In genomic region chr11:107029536-107029935, GRCm38 (mm10) we compare ENCODE assay signal across 28 mouse cellular contexts. TPM values are rescaled to one million over a fixed set of nuclear protein-coding genes. Genes with fewer than 3 reads are reported as not detected.
DNase-seq lines count a peak whose midpoint lies in the region; ATAC-seq and TF ChIP-seq lines count a peak whose summit lies in the region.
"Had no signal": no experiment of that assay in that cellular context is flagged by ENCODE, and none has a peak within 500 bp of the region (broad histone marks: within the 10 kb centered on the region; RNA-seq: fewer than 3 reads in every experiment).

No protein-coding gene starts in this region.

- TF ChIP-seq POLR2A in kidney, adult 2 months (IDR thresholded peaks at IDR 0.05; ENCODE audit: low read depth, low read length), result no peak
- 0 out of 2 replicates have a peak, but pooled peaks have one; percentile 19 for TF ChIP-seq POLR2A in CH12.LX (IDR thresholded peaks at IDR 0.05; ENCODE audit: low read depth, low read length)

- TF ChIP-seq RAD21 in CH12.LX (IDR thresholded peaks at IDR 0.05; ENCODE audit: low read depth, low read length), result no peak

- H3K27ac ChIP-seq in kidney, adult 2 months (ENCODE audit: insufficient read depth, low read depth, low read length), result no peak overlapping the region
- H3K27ac ChIP-seq in kidney, embryonic 16.5 days (ENCODE audit: low read length), result no peak overlapping the region
- no peak overlapping the region for H3K27ac ChIP-seq in CH12.LX (ENCODE audit: insufficient read depth, low read depth)
- H3K27ac ChIP-seq: embryonic facial prominence, embryonic 12.5 days; forebrain, embryonic 12.5 days; heart, adult 2 months; intestine, embryonic 15.5 days; kidney, embryonic 15.5 days; limb, embryonic 10.5 days; midbrain, embryonic 13.5 days; stomach, embryonic 15.5 days had no signal

- TF ChIP-seq CTCF in kidney, adult 2 months (conservative IDR thresholded peaks at IDR 0.05; ENCODE audit: insufficient read depth, insufficient read length, low read depth, low read length), result no peak
- no peak for TF ChIP-seq CTCF in CH12.LX (conservative IDR thresholded peaks at IDR 0.05 in 1 of 2, IDR thresholded peaks at IDR 0.05 in 1 of 2; ENCODE audit: low read depth in 2 of 2, low read length in 2 of 2)

- H3K27me3 ChIP-seq in kidney, adult 2 months (replicated peaks; ENCODE audit: control insufficient read depth, insufficient read depth, low read length), result no peaks in the 10 kb centered on the region
- H3K27me3 ChIP-seq in kidney, embryonic 16.5 days (ENCODE audit: insufficient read depth, low read length), result no peaks in the 10 kb centered on the region
- peaks cover 21% of the 10 kb centered on the region for H3K27me3 ChIP-seq in CH12.LX (replicated peaks)
- no peaks in the 10 kb centered on the region for H3K27me3 ChIP-seq in splenic B cell, adult 2 months (ENCODE audit: control insufficient read depth, insufficient read depth, low read length, poor library complexity, severe bottlenecking)
- H3K27me3 ChIP-seq: hindbrain, embryonic 15.5 days; intestine, embryonic 15.5 days; kidney, embryonic 15.5 days; midbrain, embryonic 13.5 days; Patski; stomach, embryonic 15.5 days had no signal

- dilution Hi-C loops in CH12.LX (cut with MboI; ENCODE audit: extremely low pct_ligation_motif_present, extremely low pct_unique_long_range_greater_than_20kb, low sequenced_read_pairs), result no loop called here

- no peak for ATAC-seq in kidney, embryonic 16.5 days (ENCODE audit: low FRiP score, low TSS enrichment)
- no peak for ATAC-seq in activated CD4-positive, CD25-positive, alpha-beta regulatory T cell, adult 4 months
- ATAC-seq: intestine, embryonic 15.5 days; midbrain, embryonic 13.5 days; Patski had no signal

- no peak overlapping the region for H3K9ac ChIP-seq in kidney, embryonic 16.5 days (replicated peaks; ENCODE audit: low read length)
- no peak overlapping the region for H3K9ac ChIP-seq in CH12.LX (ENCODE audit: insufficient read depth, low read depth)
- H3K9ac ChIP-seq: embryonic facial prominence, embryonic 12.5 days; forebrain, embryonic 12.5 days; hindbrain, embryonic 15.5 days; intestine, embryonic 15.5 days; kidney, embryonic 15.5 days; midbrain, embryonic 13.5 days; stomach, embryonic 15.5 days had no signal

- TF ChIP-seq EP300 in CH12.LX (IDR thresholded peaks at IDR 0.05; ENCODE audit: low read length), result no peak

- no peak overlapping the region for H3K4me3 ChIP-seq in kidney, adult 2 months (ENCODE audit: insufficient read depth, low read depth, low read length)
- H3K4me3 ChIP-seq in kidney, embryonic 16.5 days (ENCODE audit: low read length), result no peak overlapping the region
- H3K4me3 ChIP-seq in CH12.LX (replicated peaks in 1 of 3; ENCODE audit: low read depth in 2 of 3, low read length in 2 of 3, poor library complexity in 1 of 3), result no peak overlapping the region
- H3K4me3 ChIP-seq: embryonic facial prominence, embryonic 12.5 days; forebrain, embryonic 12.5 days; heart, adult 2 months; megakaryocyte, embryonic 14.5 days; midbrain, embryonic 13.5 days; stomach, embryonic 15.5 days had no signal

- no peaks in the 10 kb centered on the region for H3K36me3 ChIP-seq in kidney, adult 2 months (ENCODE audit: control insufficient read depth, insufficient read depth, low read length)
- no peaks in the 10 kb centered on the region for H3K36me3 ChIP-seq in kidney, embryonic 16.5 days (ENCODE audit: insufficient read depth, low read length)
- H3K36me3 ChIP-seq in CH12.LX (replicated peaks in 1 of 2; ENCODE audit: control insufficient read depth in 1 of 2, insufficient read depth in 1 of 2, low read length in 1 of 2), result peaks cover 0 to 17% of the 10 kb centered on the region in 2 experiments
- H3K36me3 ChIP-seq in splenic B cell, adult 2 months (ENCODE audit: control insufficient read depth, insufficient read depth, low read length, poor library complexity, severe bottlenecking), result no peaks in the 10 kb centered on the region
- H3K36me3 ChIP-seq: embryonic facial prominence, embryonic 12.5 days; forebrain, embryonic 12.5 days; hindbrain, embryonic 15.5 days; intestine, embryonic 15.5 days; midbrain, embryonic 13.5 days; stomach, embryonic 15.5 days had no signal

- H3K9me3 ChIP-seq in kidney, embryonic 16.5 days (ENCODE audit: low read length), result no peaks in the 10 kb centered on the region
- no peaks in the 10 kb centered on the region for H3K9me3 ChIP-seq in CH12.LX (replicated peaks; ENCODE audit: low read length)
- H3K9me3 ChIP-seq: embryonic facial prominence, embryonic 12.5 days; forebrain, embryonic 12.5 days; G1E; hindbrain, embryonic 15.5 days; intestine, embryonic 15.5 days; kidney, embryonic 15.5 days; limb, embryonic 10.5 days; megakaryocyte, embryonic 14.5 days; midbrain, embryonic 13.5 days; stomach, embryonic 15.5 days had no signal

- WGBS in kidney, adult 2 months, result 49% methylated on average over 19 of the region's 19 CpGs
- 50% methylated on average over 19 of the region's 19 CpGs for WGBS in kidney, embryonic 16.5 days

- peaks cover 6% of the 10 kb centered on the region; the same call in 1 of the 2 replicates for H3K4me1 ChIP-seq in kidney, adult 2 months (ENCODE audit: control insufficient read depth, insufficient read depth, low read length)
- H3K4me1 ChIP-seq in kidney, embryonic 16.5 days (ENCODE audit: insufficient read depth, low read length), result peaks cover 40% of the 10 kb centered on the region
- H3K4me1 ChIP-seq in CH12.LX (ENCODE audit: control insufficient read depth in 1 of 2, insufficient read depth in 2 of 2), result peaks cover 4 to 26% of the 10 kb centered on the region in 2 experiments; a peak in 3 of 4 replicates

- peak; percentile 10 for DNase-seq in kidney, adult 2 months
- DNase-seq in CH12.LX (ENCODE audit: extremely low read depth), result no peak
- peak; percentile 43 for DNase-seq in splenic B cell, adult 2 months (ENCODE audit: low read depth, low spot score)
- peak; percentile 47 to 66 for DNase-seq in thymus, postnatal 36 days
- no peak for DNase-seq in urinary bladder, postnatal 36 days (ENCODE audit: low spot score in 2 of 2)
- DNase-seq: adrenal gland, postnatal 10 days; cerebellum, adult 18-20 months; cerebellum, postnatal 25 days; gastrocnemius, postnatal 25 days; heart, adult 2 months; heart, postnatal 4 days; liver; lung, postnatal 10 days; right cerebral cortex, postnatal 14 days had no signal

- no peaks in the 10 kb centered on the region for H3K79me2 ChIP-seq in CH12.LX (replicated peaks; ENCODE audit: control insufficient read depth, extremely low read depth, insufficient read depth, poor library complexity, severe bottlenecking)

- in situ Hi-C loops in CH12.LX (cut with MboI; ENCODE audit: low pct_ligation_motif_present, low pct_unique_long_range_greater_than_20kb, low sequenced_read_pairs), result no loop called here

- no peak overlapping the region for H3K4me2 ChIP-seq in kidney, embryonic 16.5 days (replicated peaks; ENCODE audit: low read depth, low read length)
- H3K4me2 ChIP-seq in CH12.LX (ENCODE audit: insufficient read depth, low read depth, poor library complexity, severe bottlenecking), result no peak overlapping the region
- H3K4me2 ChIP-seq: embryonic facial prominence, embryonic 12.5 days; forebrain, embryonic 12.5 days; intestine, embryonic 15.5 days had no signal

TF ChIP-seq in CH12.LX, 34 proteins besides CTCF, POLR2A, EP300 and RAD21:
- no peak for TF ChIP-seq CHD2 (IDR thresholded peaks at IDR 0.05; ENCODE audit: low read length)
- TF ChIP-seq NRF1 (IDR thresholded peaks at IDR 0.05; ENCODE audit: low read depth, low read length), result no peak
- no peak for TF ChIP-seq JUND (conservative IDR thresholded peaks at IDR 0.05; ENCODE audit: low read depth, low read length)
- no peak for TF ChIP-seq ZC3H11A (IDR thresholded peaks at IDR 0.05; ENCODE audit: low read depth, low read length)
- no peak for TF ChIP-seq TCF12 (IDR thresholded peaks at IDR 0.05; ENCODE audit: low read depth, low read length)
- no peak for TF ChIP-seq GABPA (IDR thresholded peaks at IDR 0.05; ENCODE audit: insufficient replicate concordance, low read depth, low read length)
- no peak for TF ChIP-seq PAX5 (IDR thresholded peaks at IDR 0.05; ENCODE audit: low read length)
- no peak for TF ChIP-seq RCOR1 (conservative IDR thresholded peaks at IDR 0.05; ENCODE audit: low read depth, low read length)
- no peak for TF ChIP-seq JUN (IDR thresholded peaks at IDR 0.05; ENCODE audit: insufficient read depth, low read depth, low read length)
- TF ChIP-seq ZKSCAN1 (IDR thresholded peaks at IDR 0.05; ENCODE audit: borderline replicate concordance, low read depth, low read length), result no peak
- no peak for TF ChIP-seq ELF1 (IDR thresholded peaks at IDR 0.05; ENCODE audit: low read depth, low read length)
- no peak for TF ChIP-seq MYC (IDR thresholded peaks at IDR 0.05; ENCODE audit: low read depth, low read length)
- TF ChIP-seq POLR2AphosphoS2 (IDR thresholded peaks at IDR 0.05; ENCODE audit: low read depth, low read length), result no peak
- no peak for TF ChIP-seq MAZ (IDR thresholded peaks at IDR 0.05; ENCODE audit: low read depth, low read length)
- no peak for TF ChIP-seq MAFK (IDR thresholded peaks at IDR 0.05; ENCODE audit: insufficient replicate concordance, low read length)
- no peak for TF ChIP-seq ZNF384 (IDR thresholded peaks at IDR 0.05; ENCODE audit: low read depth, low read length)
TF ChIP-seq in CH12.LX: peak in this region for 0.

RNA-seq across cellular contexts. Expression of gene 1810010H24Rik, which starts 4.1 kb away (rescaled TPM):
- 1.8 and 2.6 TPM in 2 replicates for polyA plus RNA-seq in kidney, adult 2 months (2012; rRNA removed)
- 1.4 and 1.8 TPM in 2 replicates for polyA plus RNA-seq in kidney, embryonic 16.5 days (2015; fragmentation: Nextera tagmentation; extraction: Ambion mirVana)
- total RNA-seq in CH12.LX (2012; rRNA removed) (0.29 and 1.1 TPM in 2 replicates), CH12.LX (2014; rRNA removed) (0.82 and 1.7 TPM in 2 replicates)
- polyA plus RNA-seq in CH12.LX (2012; ENCODE audit: insufficient read length, low read depth), result 0.53 and 0.83 TPM in 2 replicates
- 1 to 10 TPM in 1 of 2 experiments, under 1 TPM in 1; 0.46 to 1.5 TPM for polyA plus RNA-seq in activated CD4-positive, CD25-positive, alpha-beta regulatory T cell, adult 4 months (2017; shearing (Covaris generic))
- total RNA-seq: monocyte, adult 5-6 weeks had no signal

RNA-seq across cellular contexts. Expression of gene Kpna2, which starts 30.2 kb away (rescaled TPM):
- 11.9 and 14.1 TPM in 2 replicates for polyA plus RNA-seq in kidney, adult 2 months (2012; rRNA removed)
- 353 and 411 TPM in 2 replicates for polyA plus RNA-seq in kidney, embryonic 16.5 days (2015; fragmentation: Nextera tagmentation; extraction: Ambion mirVana)
- total RNA-seq in CH12.LX (2012; rRNA removed) (327 and 495 TPM in 2 replicates), CH12.LX (2014; rRNA removed) (734 and 759 TPM in 2 replicates)
- polyA plus RNA-seq in CH12.LX (2012; ENCODE audit: insufficient read length, low read depth), result 536 and 582 TPM in 2 replicates
- 100 to 1,000 TPM; 202 to 218 TPM for polyA plus RNA-seq in activated CD4-positive, CD25-positive, alpha-beta regulatory T cell, adult 4 months (2017; shearing (Covaris generic))

Comparison
In these comparisons a context has a peak if more than half of its experiments do, and no peak if none do; other contexts are left out.
1. RNA of gene Kpna2, which starts 30.2 kb away (polyA plus RNA-seq): 536 to 582 TPM in CH12.LX, 353 to 411 TPM in kidney, embryonic 16.5 days and 202 to 218 TPM in activated CD4-positive, CD25-positive, alpha-beta regulatory T cell, adult 4 months; 11.9 to 14.1 TPM in kidney, adult 2 months; every median in the first group is over 10 times any median in the second.
2. DNase-seq: peak in kidney, adult 2 months (single experiment), splenic B cell, adult 2 months (single experiment) and thymus, postnatal 36 days (2 of 2); none in CH12.LX (single experiment) and urinary bladder, postnatal 36 days (0 of 2).